Mouse (Mus musculus): ENCODE measurements around the gene Fam114a1. TPM values are rescaled to one million over a fixed set of nuclear protein-coding genes. Genes with fewer than 3 reads are reported as not detected.

Fam114a1 gene
- polyA plus RNA-seq, 1 experiment: 18.5 TPM

DNA sequence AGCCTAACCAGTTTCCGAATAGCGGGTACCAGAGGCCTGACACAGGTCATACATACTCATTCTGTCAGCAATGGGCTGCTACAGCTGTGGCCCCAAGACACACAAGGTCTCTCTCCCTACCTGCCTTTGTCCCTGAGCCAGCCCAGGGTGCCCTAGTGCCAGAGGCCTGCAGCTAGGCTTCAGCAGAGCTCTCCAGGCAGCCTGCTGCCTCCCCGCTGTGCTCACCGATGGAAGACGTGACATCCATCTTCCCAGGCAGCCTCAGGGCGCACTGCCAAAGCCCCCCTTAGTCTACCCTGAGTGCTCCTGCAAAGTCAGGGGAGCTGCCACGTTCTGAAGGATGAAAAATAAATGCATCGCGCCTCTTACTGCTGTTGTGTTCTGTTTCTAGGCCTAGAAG lies 58.1 kb downstream of the Fam114a1 start:
- Histone ChIP-seq H3K4me3 (no peak overlapping the region), H3ac (ENCODE audit: control insufficient read depth, insufficient read length) (no peak overlapping the region), H3K36me3 (ENCODE audit: control insufficient read depth, insufficient read depth) (peaks cover 12% of the 10 kb centered on the region), H3K27me3 (ENCODE audit: control insufficient read depth, insufficient read depth, insufficient read length) (no peaks in the 10 kb centered on the region), H3K4me2 (ENCODE audit: low read depth) (no peak overlapping the region), H3K79me2 (ENCODE audit: control insufficient read depth, insufficient read depth) (no peaks in the 10 kb centered on the region)
- TF ChIP-seq REST (IDR thresholded peaks at IDR 0.05; ENCODE audit: insufficient read depth, insufficient read length) (no peak), TCF12 (IDR thresholded peaks at IDR 0.05; ENCODE audit: insufficient read depth, poor library complexity, severe bottlenecking) (no peak), SRF (IDR thresholded peaks at IDR 0.05; ENCODE audit: control insufficient read depth, insufficient read length, low read depth) (no peak), MAX (IDR thresholded peaks at IDR 0.05; ENCODE audit: low read depth) (no peak), CEBPB (IDR thresholded peaks at IDR 0.05; ENCODE audit: insufficient read depth, poor library complexity, severe bottlenecking) (no peak), POLR2A (IDR thresholded peaks at IDR 0.05; ENCODE audit: insufficient read length, low read depth) (no peak), E2F4 (IDR thresholded peaks at IDR 0.05; ENCODE audit: insufficient read depth) (no peak), USF1 (IDR thresholded peaks at IDR 0.05; ENCODE audit: low read depth) (no peak), MYOD1 (IDR thresholded peaks at IDR 0.05; ENCODE audit: control insufficient read depth in 1 of 3, insufficient read length in 2 of 3, low read depth in 2 of 3) (no peak), MYOG (IDR thresholded peaks at IDR 0.05; ENCODE audit: control insufficient read depth in 1 of 3, insufficient read depth in 1 of 3, insufficient read length in 2 of 3, low read depth in 2 of 3) (no peak), TCF3 (IDR thresholded peaks at IDR 0.05; ENCODE audit: insufficient read length, low read depth) (no peak), POLR2AphosphoS2 (IDR thresholded peaks at IDR 0.05; ENCODE audit: insufficient read length, low read depth) (no peak)

- TF ChIP-seq POLR2A (IDR thresholded peaks at IDR 0.05; ENCODE audit: insufficient read length, low read depth) (no peak), MAX (IDR thresholded peaks at IDR 0.05; ENCODE audit: low read depth) (no peak), TCF3 (IDR thresholded peaks at IDR 0.05; ENCODE audit: insufficient read length, low read depth) (no peak), SRF (IDR thresholded peaks at IDR 0.05; ENCODE audit: control insufficient read depth, insufficient read length, low read depth) (no peak), USF1 (IDR thresholded peaks at IDR 0.05; ENCODE audit: low read depth) (no peak), E2F4 (IDR thresholded peaks at IDR 0.05; ENCODE audit: insufficient read depth) (no peak), MYOD1 (IDR thresholded peaks at IDR 0.05; ENCODE audit: control insufficient read depth in 1 of 3, insufficient read length in 2 of 3, low read depth in 2 of 3) (no peak), POLR2AphosphoS2 (IDR thresholded peaks at IDR 0.05; ENCODE audit: insufficient read length, low read depth) (no peak), REST (IDR thresholded peaks at IDR 0.05; ENCODE audit: insufficient read depth, insufficient read length) (no peak), MYOG (IDR thresholded peaks at IDR 0.05; ENCODE audit: control insufficient read depth in 1 of 3, insufficient read depth in 1 of 3, insufficient read length in 2 of 3, low read depth in 2 of 3) (no peak)
- H3K27me3 ChIP-seq (ENCODE audit: control insufficient read depth, insufficient read depth, insufficient read length): no peaks in the 10 kb centered on the region
- H3K4me2 ChIP-seq (ENCODE audit: low read depth): no peak overlapping the region
- H3K36me3 ChIP-seq (ENCODE audit: control insufficient read depth, insufficient read depth): peaks cover 5% of the 10 kb centered on the region
- H3ac ChIP-seq (ENCODE audit: control insufficient read depth, insufficient read length): no peak overlapping the region
- H3K79me2 ChIP-seq (ENCODE audit: control insufficient read depth, insufficient read depth): no peaks in the 10 kb centered on the region
- H3K4me3 ChIP-seq: no peak overlapping the region
These were observed 66.7 kb downstream of the Fam114a1 start for GRCm38 (mm10) chr5:65036597-65036996.

- TF ChIP-seq CEBPB (IDR thresholded peaks at IDR 0.05; ENCODE audit: insufficient read depth, poor library complexity, severe bottlenecking): no peak
- no peak for TF ChIP-seq TCF3 (IDR thresholded peaks at IDR 0.05; ENCODE audit: insufficient read length, low read depth)
- TF ChIP-seq USF1 (IDR thresholded peaks at IDR 0.05; ENCODE audit: low read depth): no peak
- no peak for TF ChIP-seq MYOG (IDR thresholded peaks at IDR 0.05; ENCODE audit: control insufficient read depth in 1 of 3, insufficient read depth in 1 of 3, insufficient read length in 2 of 3, low read depth in 2 of 3)
- TF ChIP-seq MYOD1 (IDR thresholded peaks at IDR 0.05; ENCODE audit: control insufficient read depth in 1 of 3, insufficient read length in 2 of 3, low read depth in 2 of 3): no peak
- no peak overlapping the region for H3K4me2 ChIP-seq (ENCODE audit: low read depth)
- H3K4me3 ChIP-seq: no peak overlapping the region
- no peaks in the 10 kb centered on the region for H3K27me3 ChIP-seq (ENCODE audit: control insufficient read depth, insufficient read depth, insufficient read length)
- H3K79me2 ChIP-seq (ENCODE audit: control insufficient read depth, insufficient read depth): no peaks in the 10 kb centered on the region
- H3ac ChIP-seq (ENCODE audit: control insufficient read depth, insufficient read length): no peak overlapping the region
- H3K36me3 ChIP-seq (ENCODE audit: control insufficient read depth, insufficient read depth): peaks cover 5% of the 10 kb centered on the region
These were observed 68.4 kb downstream of the Fam114a1 start for GRCm38 (mm10) chr5:65038305-65038704.

- Histone ChIP-seq H3K79me2 (ENCODE audit: control insufficient read depth, insufficient read depth) (no peaks in the 10 kb centered on the region), H3ac (ENCODE audit: control insufficient read depth, insufficient read length) (no peak overlapping the region), H3K27me3 (ENCODE audit: control insufficient read depth, insufficient read depth, insufficient read length) (no peaks in the 10 kb centered on the region), H3K4me3 (no peak overlapping the region), H3K36me3 (ENCODE audit: control insufficient read depth, insufficient read depth) (peaks cover 5% of the 10 kb centered on the region), H3K4me2 (ENCODE audit: low read depth) (no peak overlapping the region)
- TF ChIP-seq REST (IDR thresholded peaks at IDR 0.05; ENCODE audit: insufficient read depth, insufficient read length) (no peak), MAX (IDR thresholded peaks at IDR 0.05; ENCODE audit: low read depth) (no peak), POLR2AphosphoS2 (IDR thresholded peaks at IDR 0.05; ENCODE audit: insufficient read length, low read depth) (no peak), MYOD1 (IDR thresholded peaks at IDR 0.05; ENCODE audit: control insufficient read depth in 1 of 3, insufficient read length in 2 of 3, low read depth in 2 of 3) (no peak), USF1 (IDR thresholded peaks at IDR 0.05; ENCODE audit: low read depth) (no peak), TCF3 (IDR thresholded peaks at IDR 0.05; ENCODE audit: insufficient read length, low read depth) (no peak)
These were observed 69.1 kb downstream of the Fam114a1 start for GRCm38 (mm10) chr5:65038811-65039571.

GRCm38 (mm10) chr5:65040463-65040862 lies 70.6 kb downstream of the Fam114a1 start:
- Histone ChIP-seq H3ac (ENCODE audit: control insufficient read depth, insufficient read length) (no peak overlapping the region), H3K4me2 (ENCODE audit: low read depth) (no peak overlapping the region), H3K79me2 (ENCODE audit: control insufficient read depth, insufficient read depth) (no peaks in the 10 kb centered on the region), H3K27me3 (ENCODE audit: control insufficient read depth, insufficient read depth, insufficient read length) (no peaks in the 10 kb centered on the region), H3K4me3 (no peak overlapping the region), H3K36me3 (ENCODE audit: control insufficient read depth, insufficient read depth) (peaks cover 5% of the 10 kb centered on the region)
- TF ChIP-seq TCF12 (IDR thresholded peaks at IDR 0.05; ENCODE audit: insufficient read depth, poor library complexity, severe bottlenecking) (no peak), USF1 (IDR thresholded peaks at IDR 0.05; ENCODE audit: low read depth) (no peak), MAX (IDR thresholded peaks at IDR 0.05; ENCODE audit: low read depth) (no peak), SRF (IDR thresholded peaks at IDR 0.05; ENCODE audit: control insufficient read depth, insufficient read length, low read depth) (no peak), TCF3 (IDR thresholded peaks at IDR 0.05; ENCODE audit: insufficient read length, low read depth) (no peak), CEBPB (IDR thresholded peaks at IDR 0.05; ENCODE audit: insufficient read depth, poor library complexity, severe bottlenecking) (no peak), MYOG (IDR thresholded peaks at IDR 0.05; ENCODE audit: control insufficient read depth in 1 of 3, insufficient read depth in 1 of 3, insufficient read length in 2 of 3, low read depth in 2 of 3) (no peak), POLR2AphosphoS2 (IDR thresholded peaks at IDR 0.05; ENCODE audit: insufficient read length, low read depth) (no peak), POLR2A (IDR thresholded peaks at IDR 0.05; ENCODE audit: insufficient read length, low read depth) (no peak), REST (IDR thresholded peaks at IDR 0.05; ENCODE audit: insufficient read depth, insufficient read length) (no peak), E2F4 (IDR thresholded peaks at IDR 0.05; ENCODE audit: insufficient read depth) (no peak), MYOD1 (IDR thresholded peaks at IDR 0.05; ENCODE audit: control insufficient read depth in 1 of 3, insufficient read length in 2 of 3, low read depth in 2 of 3) (no peak)
